Mouse (Mus musculus): ENCODE measurements at regions not wholly inside any gene's neighbourhood (a gene's known extent, or its start where the extent isn't known, plus 50 kb on each side); places are given as distances from the start of the nearest gene placed in this dataset.

DNA sequence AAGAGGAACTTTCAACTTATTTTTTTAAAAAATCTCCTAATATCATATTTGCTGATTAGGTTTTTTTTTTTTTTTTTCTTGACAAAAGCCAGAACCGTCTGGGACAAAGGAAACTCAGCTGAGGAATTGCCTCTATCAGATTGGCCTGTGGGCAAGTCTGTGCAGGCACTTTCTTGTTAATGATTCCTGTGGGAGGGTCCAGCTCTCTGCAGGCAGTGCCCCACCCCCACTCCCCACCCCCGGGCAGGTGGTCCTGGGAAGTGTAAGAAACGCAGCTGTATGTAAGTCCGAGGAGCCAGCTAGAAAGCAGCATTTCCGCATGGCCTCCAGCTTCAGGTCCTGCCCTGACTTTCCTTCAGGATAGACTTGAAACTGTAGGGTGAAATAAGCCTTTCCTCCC lies 377.7 kb downstream of the Sox2 start:
- Histone ChIP-seq H3K4me3 (replicated peaks; ENCODE audit: low read length) (no peak overlapping the region), H3K27me3 (ENCODE audit: control insufficient read depth, insufficient read depth, low read length) (no peaks in the 10 kb centered on the region), H3K9ac (ENCODE audit: low read depth, low read length, severe bottlenecking) (no peak overlapping the region), H3K9me3 (ENCODE audit: control insufficient read depth, low read length) (no peaks in the 10 kb centered on the region), H3K27ac (replicated peaks; ENCODE audit: low read depth, low read length) (no peak overlapping the region), H3K4me1 (ENCODE audit: control insufficient read depth, insufficient read depth, low read length) (peaks cover 5% of the 10 kb centered on the region; the same call in 1 of the 2 replicates), H3K4me2 (replicated peaks; ENCODE audit: low read depth, low read length, severe bottlenecking) (no peak overlapping the region), H3K36me3 (ENCODE audit: control insufficient read depth, insufficient read depth, low read length) (no peaks in the 10 kb centered on the region)
- ATAC-seq (ENCODE audit: low FRiP score, low read depth) = no peak
- no peak for TF ChIP-seq POLR2A (IDR thresholded peaks at IDR 0.05; ENCODE audit: borderline replicate concordance, extremely low read depth, insufficient read depth, insufficient read length)
- WGBS = 8% methylated on average over 5 of the region's 5 CpGs
- DNase-seq (ENCODE audit: low spot score) = no peak

DNA sequence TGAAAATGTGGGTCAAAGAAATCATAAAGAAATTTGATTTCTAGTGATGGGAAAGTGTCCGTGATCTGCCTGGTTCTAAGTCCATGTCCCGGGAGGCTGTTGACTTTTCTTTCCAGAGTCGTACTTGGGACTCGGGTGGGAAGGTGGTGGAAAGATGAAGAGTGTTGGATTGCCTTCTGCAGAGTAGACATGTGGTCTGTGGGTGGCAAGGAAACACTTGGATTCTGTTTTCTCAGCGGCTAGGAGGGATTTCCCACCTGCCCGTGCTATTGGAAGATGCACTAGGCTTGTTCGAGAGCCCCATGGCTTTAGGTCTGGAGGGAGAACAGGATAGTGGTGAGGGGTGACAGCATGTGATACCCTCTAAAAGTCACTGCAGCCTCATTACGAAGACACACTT lies 379.7 kb downstream of the Sox2 start:
- H3K4me3 ChIP-seq (replicated peaks; ENCODE audit: low read length) = no peak overlapping the region
- WGBS = 84% methylated on average over 8 of the region's 8 CpGs
- TF ChIP-seq POLR2A (IDR thresholded peaks at IDR 0.05; ENCODE audit: borderline replicate concordance, extremely low read depth, insufficient read depth, insufficient read length) = no peak
- H3K4me1 ChIP-seq (ENCODE audit: control insufficient read depth, insufficient read depth, low read length) = peaks cover 5% of the 10 kb centered on the region; the same call in 1 of the 2 replicates
- no peak overlapping the region for H3K9ac ChIP-seq (ENCODE audit: low read depth, low read length, severe bottlenecking)
- H3K9me3 ChIP-seq (ENCODE audit: control insufficient read depth, low read length) = no peaks in the 10 kb centered on the region
- no peaks in the 10 kb centered on the region for H3K27me3 ChIP-seq (ENCODE audit: control insufficient read depth, insufficient read depth, low read length)
- no peak overlapping the region for H3K4me2 ChIP-seq (replicated peaks; ENCODE audit: low read depth, low read length, severe bottlenecking)
- no peak for DNase-seq (ENCODE audit: low spot score)
- no peaks in the 10 kb centered on the region for H3K36me3 ChIP-seq (ENCODE audit: control insufficient read depth, insufficient read depth, low read length)
- no peak for ATAC-seq (ENCODE audit: low FRiP score, low read depth)
- no peak overlapping the region for H3K27ac ChIP-seq (replicated peaks; ENCODE audit: low read depth, low read length)

DNA sequence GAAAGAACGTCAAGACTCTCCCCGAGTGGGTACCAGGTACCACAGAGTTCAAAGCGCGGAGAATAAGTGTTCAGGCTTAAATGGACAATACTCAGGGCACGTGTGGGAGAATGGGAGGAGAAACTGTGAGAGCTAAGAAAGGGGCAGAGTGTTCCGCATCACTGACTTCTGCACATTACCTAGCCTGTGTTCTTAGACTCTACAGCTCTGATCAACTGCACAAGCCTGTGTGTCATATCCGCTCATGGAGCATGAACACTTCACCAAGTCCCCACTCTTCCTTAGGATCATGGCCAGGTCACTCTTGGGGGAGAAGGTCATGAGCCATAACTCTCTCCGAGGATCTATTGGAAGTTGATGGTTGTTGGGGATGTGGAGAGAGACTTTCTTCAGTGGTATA lies 383.4 kb downstream of the Sox2 start:
- H3K27me3 ChIP-seq (ENCODE audit: control insufficient read depth, insufficient read depth, low read length) = no peaks in the 10 kb centered on the region
- H3K27ac ChIP-seq (replicated peaks; ENCODE audit: low read depth, low read length) = no peak overlapping the region
- TF ChIP-seq POLR2A (IDR thresholded peaks at IDR 0.05; ENCODE audit: borderline replicate concordance, extremely low read depth, insufficient read depth, insufficient read length) = no peak
- ATAC-seq (ENCODE audit: low FRiP score, low read depth) (no peak), DNase-seq (ENCODE audit: low spot score) (no peak)
- H3K9me3 ChIP-seq (ENCODE audit: control insufficient read depth, low read length) = no peaks in the 10 kb centered on the region
- H3K9ac ChIP-seq (ENCODE audit: low read depth, low read length, severe bottlenecking) = no peak overlapping the region
- H3K4me3 ChIP-seq (replicated peaks; ENCODE audit: low read length) = no peak overlapping the region
- no peaks in the 10 kb centered on the region for H3K36me3 ChIP-seq (ENCODE audit: control insufficient read depth, insufficient read depth, low read length)
- no peaks in the 10 kb centered on the region for H3K4me1 ChIP-seq (ENCODE audit: control insufficient read depth, insufficient read depth, low read length)
- 78% methylated on average over 8 of the region's 8 CpGs for WGBS
- H3K4me2 ChIP-seq (replicated peaks; ENCODE audit: low read depth, low read length, severe bottlenecking) = no peak overlapping the region

DNA sequence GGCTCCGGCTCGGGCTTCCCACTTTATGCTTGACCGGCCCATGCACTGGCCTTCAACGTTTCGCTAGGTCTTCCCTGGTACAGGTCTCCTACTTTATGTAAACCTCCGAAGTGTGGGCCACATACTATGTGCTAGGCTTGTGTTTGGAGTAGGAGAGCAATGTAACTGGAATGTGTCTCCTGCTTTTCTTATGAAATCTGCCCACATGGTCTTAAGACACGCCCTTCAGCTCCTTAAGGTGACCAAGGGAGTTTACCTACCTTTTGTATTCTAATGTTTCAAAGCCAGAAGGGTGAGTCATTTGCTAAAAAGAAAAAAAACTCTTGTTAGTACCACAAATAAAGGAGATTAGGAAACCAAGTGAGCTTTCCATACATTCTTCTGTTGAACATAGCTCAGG lies 385.0 kb downstream of the Sox2 start:
- Histone ChIP-seq H3K27ac (replicated peaks; ENCODE audit: low read depth, low read length) (no peak overlapping the region), H3K4me2 (replicated peaks; ENCODE audit: low read depth, low read length, severe bottlenecking) (no peak overlapping the region), H3K4me3 (replicated peaks; ENCODE audit: low read length) (no peak overlapping the region), H3K4me1 (ENCODE audit: control insufficient read depth, insufficient read depth, low read length) (no peaks in the 10 kb centered on the region), H3K9me3 (ENCODE audit: control insufficient read depth, low read length) (no peaks in the 10 kb centered on the region), H3K36me3 (ENCODE audit: control insufficient read depth, insufficient read depth, low read length) (no peaks in the 10 kb centered on the region), H3K9ac (ENCODE audit: low read depth, low read length, severe bottlenecking) (no peak overlapping the region), H3K27me3 (ENCODE audit: control insufficient read depth, insufficient read depth, low read length) (no peaks in the 10 kb centered on the region)
- WGBS = 89% methylated on average over 7 of the region's 7 CpGs
- ATAC-seq (ENCODE audit: low FRiP score, low read depth) (no peak), DNase-seq (ENCODE audit: low spot score) (no peak)
- no peak for TF ChIP-seq POLR2A (IDR thresholded peaks at IDR 0.05; ENCODE audit: borderline replicate concordance, extremely low read depth, insufficient read depth, insufficient read length)

DNA sequence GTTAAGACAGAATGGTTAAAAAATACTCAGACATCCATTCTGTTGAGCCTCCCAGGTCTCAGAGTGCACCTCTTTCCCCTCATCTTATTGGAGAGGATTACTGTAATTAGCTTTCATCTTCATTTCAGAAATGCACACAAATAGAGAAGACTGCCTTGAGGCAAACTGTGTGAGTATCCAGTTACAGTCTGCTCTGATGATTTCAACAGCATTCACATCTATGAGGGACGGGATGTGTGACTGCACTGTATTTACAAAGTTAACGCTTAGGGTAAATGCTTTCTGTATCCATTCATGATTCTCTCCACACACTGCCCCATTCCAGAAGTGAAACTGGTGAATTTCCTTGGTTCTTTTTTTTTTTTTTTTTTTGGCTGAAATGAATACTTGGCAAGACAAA lies 393.5 kb downstream of the Sox2 start:
- Histone ChIP-seq H3K36me3 (ENCODE audit: control insufficient read depth, insufficient read depth, low read length) (no peaks in the 10 kb centered on the region), H3K9me3 (ENCODE audit: control insufficient read depth, low read length) (no peaks in the 10 kb centered on the region), H3K9ac (ENCODE audit: low read depth, low read length, severe bottlenecking) (no peak overlapping the region), H3K4me3 (replicated peaks; ENCODE audit: low read length) (no peak overlapping the region), H3K4me2 (replicated peaks; ENCODE audit: low read depth, low read length, severe bottlenecking) (no peak overlapping the region), H3K27me3 (ENCODE audit: control insufficient read depth, insufficient read depth, low read length) (no peaks in the 10 kb centered on the region), H3K4me1 (ENCODE audit: control insufficient read depth, insufficient read depth, low read length) (no peaks in the 10 kb centered on the region), H3K27ac (replicated peaks; ENCODE audit: low read depth, low read length) (no peak overlapping the region)
- ATAC-seq (ENCODE audit: low FRiP score, low read depth) (no peak), DNase-seq (ENCODE audit: low spot score) (no peak)
- no peak for TF ChIP-seq POLR2A (IDR thresholded peaks at IDR 0.05; ENCODE audit: borderline replicate concordance, extremely low read depth, insufficient read depth, insufficient read length)
- 48% methylated on average over 2 of the region's 2 CpGs for WGBS

DNA sequence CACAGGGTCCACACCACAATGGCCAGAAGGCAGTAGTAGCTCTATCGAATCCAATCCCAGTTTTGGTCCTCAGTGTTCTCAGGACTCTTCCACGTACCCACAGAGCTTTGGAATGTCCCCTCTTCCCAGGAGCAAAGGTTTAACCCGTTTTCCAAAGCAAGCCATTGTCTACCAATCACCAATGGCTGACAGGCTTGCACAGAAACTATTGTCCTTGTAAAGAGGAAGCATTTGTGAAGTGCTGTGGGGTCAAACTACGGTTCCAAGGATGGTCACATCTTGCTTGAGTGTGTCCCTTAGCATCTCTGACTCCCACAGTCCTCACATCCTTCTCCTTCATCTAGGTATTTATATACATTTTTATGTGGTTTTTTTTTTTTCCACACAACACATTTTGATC lies 409.2 kb downstream of the Sox2 start:
- no peak for DNase-seq (ENCODE audit: low spot score)
- TF ChIP-seq POLR2A (IDR thresholded peaks at IDR 0.05; ENCODE audit: borderline replicate concordance, extremely low read depth, insufficient read depth, insufficient read length) = no peak
- H3K36me3 ChIP-seq (ENCODE audit: control insufficient read depth, insufficient read depth, low read length) = no peaks in the 10 kb centered on the region
- no peak for ATAC-seq (ENCODE audit: low FRiP score, low read depth)
- no peak overlapping the region for H3K4me2 ChIP-seq (replicated peaks; ENCODE audit: low read depth, low read length, severe bottlenecking)
- H3K9ac ChIP-seq (ENCODE audit: low read depth, low read length, severe bottlenecking) = no peak overlapping the region
- no peaks in the 10 kb centered on the region for H3K9me3 ChIP-seq (ENCODE audit: control insufficient read depth, low read length)
- no peaks in the 10 kb centered on the region for H3K27me3 ChIP-seq (ENCODE audit: control insufficient read depth, insufficient read depth, low read length)
- H3K4me1 ChIP-seq (ENCODE audit: control insufficient read depth, insufficient read depth, low read length) = no peaks in the 10 kb centered on the region
- H3K4me3 ChIP-seq (replicated peaks; ENCODE audit: low read length) = no peak overlapping the region
- H3K27ac ChIP-seq (replicated peaks; ENCODE audit: low read depth, low read length) = no peak overlapping the region
- 71% methylated on average over 4 of the region's 4 CpGs for WGBS

Data from limb, embryonic 14.5 days (tissue).